Mouse (Mus musculus): ENCODE data around the gene Mpzl3. TPM values are rescaled to one million over a fixed set of nuclear protein-coding genes. Genes with fewer than 3 reads are reported as not detected.
A peak's percentile ranks its signal among the peaks of the same experiment; 100 is the strongest.
"Not testable (repeated sequence)": the region's sequence is repeated elsewhere in the genome, so short reads cannot be mapped to it uniquely, and the experiment has no call there.

The Mpzl3 gene
- 10 to 100 TPM in 2 of 4 experiments, 1 to 10 TPM in 2; 6.5 to 17.4 (median 10.1) TPM for total RNA-seq (2022)

DNA sequence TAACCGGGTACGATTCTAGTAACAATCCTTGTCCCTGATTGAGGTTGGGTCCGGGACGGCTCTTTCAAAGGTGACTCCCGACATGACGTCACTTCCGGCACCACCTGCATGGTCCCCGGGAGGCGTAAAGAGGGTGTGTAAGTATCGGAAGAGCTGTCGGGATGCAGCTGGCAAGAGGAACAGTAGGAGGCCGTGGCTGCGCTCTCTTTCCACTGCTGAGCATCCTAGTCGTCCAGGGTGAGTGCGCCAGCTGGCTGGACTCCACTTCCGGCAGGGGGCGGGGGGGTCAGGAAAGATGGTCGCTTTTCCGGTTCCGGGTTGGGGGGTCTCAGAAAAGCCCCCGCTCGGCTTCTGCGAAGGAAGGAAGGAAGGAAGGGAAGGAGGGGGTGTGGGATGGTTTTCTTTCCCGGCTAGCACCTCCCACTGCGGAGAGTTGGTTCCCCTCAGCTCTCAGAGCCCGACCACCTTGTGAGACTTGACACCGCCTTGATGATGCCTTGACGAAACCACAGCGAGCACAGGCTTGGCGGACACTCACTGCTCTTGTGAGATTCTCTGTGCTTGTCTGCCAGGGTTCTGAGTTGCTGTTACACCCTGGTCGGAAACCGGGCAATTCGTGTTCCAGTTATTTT is at the start of gene Mpzl3:
Gene Mpzl3 (plus strand): TSS at position 105 of the 632 bp plus-strand sequence.
- DNase-seq = peak; percentile 74

DNA sequence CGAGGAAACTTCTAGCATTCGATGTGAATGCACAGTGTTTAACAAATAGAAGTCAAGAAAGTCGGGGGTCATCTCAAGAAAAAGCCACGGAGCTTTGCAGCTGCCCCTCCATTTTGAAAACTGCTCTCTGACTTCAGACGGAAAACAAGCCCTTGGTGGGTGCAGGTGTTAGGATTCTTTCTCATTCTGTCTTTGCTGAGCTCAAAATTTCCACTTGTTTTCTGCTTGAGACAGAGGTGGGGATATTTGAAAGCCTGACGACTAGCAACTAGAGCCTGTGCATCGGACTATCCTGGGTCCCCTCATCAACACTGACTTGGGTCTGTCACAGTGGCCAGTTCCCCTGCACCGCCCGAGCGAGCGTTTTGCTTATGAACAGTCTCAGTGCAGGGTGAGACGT is 47.6 kb upstream of the Mpzl3 start:
- DNase-seq = no peak

- no peak for DNase-seq
These were observed 46.6 kb upstream of the Mpzl3 start for GRCm38 (mm10) chr9:45008342-45008741.

DNA sequence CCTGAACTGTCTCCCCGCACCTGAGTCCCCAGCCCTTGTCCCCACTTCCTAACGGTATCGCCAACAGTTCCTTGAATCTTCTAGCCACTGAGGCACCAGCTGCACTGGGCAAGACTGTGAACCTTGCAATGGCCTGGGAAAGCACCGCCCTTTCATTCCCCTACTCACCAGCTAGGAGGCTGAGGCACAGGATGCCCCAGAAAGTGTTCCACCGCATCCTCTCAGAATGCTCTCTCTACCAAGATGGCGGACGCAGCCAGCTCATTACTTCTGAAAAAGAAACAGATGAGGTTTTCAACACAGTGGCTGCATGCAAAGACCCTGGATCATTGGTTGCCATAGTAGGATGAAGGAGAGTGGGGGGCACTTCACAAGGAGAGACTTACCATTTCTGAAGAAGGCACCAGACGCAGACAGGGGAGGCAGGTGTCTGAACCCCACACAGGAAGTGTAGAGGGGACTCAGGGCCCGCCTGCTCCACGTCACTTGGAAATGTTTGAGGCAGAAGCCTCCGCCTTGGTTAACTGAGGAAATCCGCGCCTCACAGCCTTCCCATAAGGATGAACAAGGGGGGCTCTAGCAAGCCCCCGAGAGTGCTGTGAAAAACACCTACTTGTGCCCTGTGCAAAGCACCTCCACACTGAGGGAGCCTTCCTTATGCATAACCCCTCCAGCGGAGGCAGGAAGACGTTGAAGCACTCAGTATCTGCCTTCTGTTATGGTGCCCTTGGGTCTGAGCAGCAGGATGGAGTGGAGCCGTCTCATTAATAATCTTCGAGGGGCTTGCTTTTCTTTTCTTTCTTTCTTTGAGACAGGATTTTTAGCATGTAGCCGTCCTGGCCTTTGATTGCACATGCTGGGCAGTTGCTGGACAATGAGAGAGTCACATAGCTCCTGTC is 45.6 kb upstream of the Mpzl3 start, which contains the start of gene Cd3e:
Gene Cd3e (minus strand): TSS at position 448 of the 899 bp plus-strand sequence.
- DNase-seq = no peak

- DNase-seq = no peak
These were observed 44.5 kb upstream of the Mpzl3 start for GRCm38 (mm10) chr9:45010461-45010860.

GRCm38 (mm10) chr9:45011291-45011690 is 43.7 kb upstream of the Mpzl3 start:
- DNase-seq = no peak

GRCm38 (mm10) chr9:45014879-45015278 is 40.1 kb upstream of the Mpzl3 start:
- DNase-seq = no peak

DNA sequence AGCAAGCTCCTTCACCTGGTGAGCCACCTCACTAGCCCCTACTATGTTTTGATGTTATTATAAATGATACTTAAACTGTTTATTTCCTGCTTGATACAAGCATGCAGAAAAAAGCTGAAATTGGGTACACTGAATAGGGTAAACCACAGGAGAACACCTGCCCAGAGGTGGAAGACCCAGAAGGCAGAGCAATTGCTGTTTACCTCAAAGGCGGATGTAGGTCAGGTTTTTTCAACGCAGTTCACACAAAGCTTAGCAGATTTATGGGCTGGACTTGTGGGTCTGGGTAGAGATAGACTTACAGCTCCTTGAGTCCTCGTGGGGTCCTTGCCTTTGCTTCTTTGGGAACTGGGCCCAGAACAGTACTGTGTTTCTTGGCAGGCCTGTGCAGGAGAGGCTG is 39.1 kb upstream of the Mpzl3 start:
- no peak for DNase-seq

DNA sequence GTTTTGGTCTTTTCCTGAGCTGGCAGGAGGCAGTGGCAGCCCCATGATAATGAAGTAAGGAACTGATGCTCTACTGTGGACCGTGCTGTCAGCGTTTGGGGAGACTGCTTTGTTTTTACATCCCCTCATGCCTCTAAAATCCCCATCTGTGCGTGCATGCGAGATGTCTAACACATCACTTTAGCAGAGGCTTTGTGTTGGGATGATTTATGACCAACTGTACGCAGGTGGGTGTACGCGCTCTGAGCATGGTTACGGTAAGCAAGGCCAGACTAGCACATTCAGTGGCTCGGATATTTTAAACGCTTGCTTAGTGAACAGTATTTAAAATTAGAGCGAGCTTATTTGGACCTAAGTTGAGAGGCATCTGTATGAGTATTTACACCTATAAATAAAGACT is 37.0 kb upstream of the Mpzl3 start:
- DNase-seq = no peak

DNA sequence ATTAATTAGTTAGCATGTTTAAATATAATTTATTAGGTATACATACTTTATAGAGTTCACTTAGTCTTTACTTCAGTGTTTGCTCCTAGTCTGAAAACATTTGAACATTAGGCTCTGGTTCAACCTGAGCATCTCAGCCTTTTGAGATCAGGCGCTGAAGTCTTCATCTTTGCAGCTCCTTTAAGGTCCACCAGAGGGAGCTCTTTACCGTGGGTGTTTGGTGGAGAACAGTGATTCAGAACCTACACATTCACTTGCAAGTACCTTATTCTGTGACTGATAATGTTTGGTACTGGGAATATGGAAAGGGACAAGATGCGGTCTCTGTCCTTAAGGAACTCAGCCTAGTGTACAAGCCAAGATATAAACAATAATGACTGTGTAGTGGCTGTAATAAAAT is 32.2 kb upstream of the Mpzl3 start:
- no peak for DNase-seq

- DNase-seq = no peak
These were observed 31.3 kb upstream of the Mpzl3 start for GRCm38 (mm10) chr9:45023638-45024037.

GRCm38 (mm10) chr9:45024187-45024586 is 30.8 kb upstream of the Mpzl3 start:
- no peak for DNase-seq

GRCm38 (mm10) chr9:45027376-45027775 is 27.6 kb upstream of the Mpzl3 start:
- DNase-seq = no peak

GRCm38 (mm10) chr9:45030341-45030740 is 24.6 kb upstream of the Mpzl3 start:
- no peak for DNase-seq

DNA sequence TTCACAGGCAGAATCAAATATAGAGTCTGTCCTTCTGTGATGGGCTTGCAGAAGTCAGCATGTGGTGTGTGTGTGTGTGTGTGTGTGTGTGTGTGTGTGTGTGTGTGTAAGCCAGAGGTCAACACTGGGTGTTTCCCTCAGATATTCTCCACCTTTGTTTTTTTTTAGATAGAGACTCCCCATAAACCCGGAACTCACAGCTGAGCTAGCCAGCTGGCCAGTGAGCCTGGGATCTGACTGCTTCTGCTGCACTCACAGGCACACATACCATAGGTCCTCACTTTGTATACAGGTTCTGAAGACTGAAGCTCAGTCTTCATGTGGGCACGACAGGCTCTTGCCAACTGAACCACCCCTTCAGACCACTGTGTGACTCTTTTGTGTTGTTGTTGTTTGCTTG is 22.7 kb upstream of the Mpzl3 start:
- DNase-seq = no peak

- DNase-seq = no peak
These were observed 20.5 kb upstream of the Mpzl3 start for GRCm38 (mm10) chr9:45034526-45034925.

- DNase-seq = not testable (repeated sequence)
These were observed 17.2 kb upstream of the Mpzl3 start for GRCm38 (mm10) chr9:45037803-45038202.

DNA sequence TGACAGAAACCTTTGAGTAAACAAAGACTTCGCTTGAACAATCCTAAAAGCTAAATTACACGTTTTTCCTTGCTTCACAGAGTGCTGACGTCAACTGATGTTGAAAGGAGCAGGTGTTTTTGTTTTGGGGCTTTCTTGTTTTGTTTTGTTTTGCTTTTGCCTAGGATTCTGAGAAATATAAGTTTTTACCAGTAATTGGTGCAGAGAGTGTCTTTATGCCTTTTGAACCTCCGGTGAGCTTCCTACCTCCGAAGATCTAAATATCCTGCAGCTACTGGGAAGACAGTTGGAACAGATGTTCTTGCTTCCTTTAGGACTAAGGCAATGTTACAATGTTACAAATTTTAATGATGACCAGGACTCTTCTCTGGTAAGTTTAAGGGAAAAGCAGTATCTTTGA is 15.5 kb upstream of the Mpzl3 start, which contains the start of gene Mpzl2:
Gene Mpzl2 (plus strand): TSS at position 301 of the 400 bp plus-strand sequence.
- DNase-seq = no peak

DNA sequence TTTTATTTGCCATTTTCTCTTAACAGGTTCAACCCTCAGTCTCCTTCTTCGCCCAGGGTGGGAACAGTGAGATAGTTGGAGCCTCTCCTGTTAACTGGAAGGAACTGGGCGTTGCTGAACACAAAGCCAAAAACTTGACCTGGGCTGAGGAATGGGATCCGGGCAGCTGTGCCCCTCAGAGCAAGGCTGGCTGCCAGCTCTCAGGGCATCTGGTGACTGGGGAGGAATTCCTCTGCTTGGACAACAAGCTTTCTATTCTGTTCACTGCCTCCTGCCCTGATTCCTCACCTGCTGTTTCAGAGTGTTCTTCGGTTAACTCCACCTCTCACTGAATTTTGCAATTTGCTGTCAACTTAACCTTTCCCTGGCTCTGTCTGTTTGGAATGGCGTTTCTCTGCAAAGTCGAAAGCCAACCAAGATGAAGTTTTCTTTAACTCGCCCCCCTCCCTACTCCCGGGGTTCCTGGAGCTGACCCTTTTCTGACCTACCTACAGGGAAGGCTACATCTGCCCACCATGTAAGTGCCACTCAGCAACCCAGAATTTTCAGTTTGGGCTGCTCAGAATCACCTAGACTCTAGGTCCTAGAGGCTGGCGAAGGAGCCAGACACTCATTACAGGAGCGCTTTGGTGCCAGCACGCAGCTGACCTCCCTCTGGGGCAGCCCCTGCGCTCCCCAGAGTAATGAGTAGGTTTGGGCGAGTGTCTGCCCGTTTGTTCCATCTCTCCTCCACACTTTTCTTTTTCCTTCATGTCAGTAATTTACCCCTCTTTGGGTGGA is 14.7 kb upstream of the Mpzl3 start:
- DNase-seq = no peak

GRCm38 (mm10) chr9:45041131-45041838 is 13.7 kb upstream of the Mpzl3 start:
- peak; percentile 28 for DNase-seq

DNA sequence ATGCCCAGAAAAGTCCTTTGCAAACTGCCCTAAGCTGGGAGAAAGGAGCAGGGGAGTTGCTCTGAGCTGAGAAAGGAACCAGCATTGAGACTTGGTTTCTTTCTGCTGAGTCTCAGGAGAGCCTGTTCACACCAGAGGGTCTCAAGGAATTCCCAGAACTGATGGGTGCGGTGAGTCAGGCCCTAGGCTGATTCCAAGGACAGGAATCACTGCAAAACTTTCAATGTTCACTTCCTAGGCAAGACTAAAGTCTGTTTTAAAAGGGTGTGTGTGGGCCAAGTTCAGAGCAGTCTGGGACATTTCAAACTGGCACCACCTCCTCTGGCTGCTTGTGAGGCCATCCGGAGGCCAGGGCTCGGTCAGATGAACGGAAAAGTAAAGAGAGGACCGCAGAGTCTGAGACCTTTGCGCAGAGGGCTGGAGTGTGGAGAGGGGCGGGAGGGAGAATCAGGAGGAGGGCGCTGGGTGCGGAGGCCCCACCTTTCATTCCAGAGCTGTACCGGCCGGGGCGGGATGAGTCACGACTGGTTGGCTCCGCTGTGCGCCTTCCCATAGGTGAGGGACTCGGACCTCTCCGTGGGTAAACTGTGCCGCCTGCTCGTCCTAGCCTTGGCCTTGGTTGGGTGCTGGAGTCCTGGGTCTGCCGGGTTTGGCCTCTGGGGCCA is 12.8 kb upstream of the Mpzl3 start:
- peak; percentile 35 for DNase-seq

GRCm38 (mm10) chr9:45042947-45043346 is 12.0 kb upstream of the Mpzl3 start:
- no peak for DNase-seq
